Mouse (Mus musculus) embryo, embryonic 9.5 days (tissue): ENCODE results near the gene Katnb1.

Experiments used
- DNase-seq: peaks from one replicate; pipeline ENCODE4 v3.0.0-alpha.2; 2017; ENCODE audit errors: extremely low spot score

Katnb1 gene

DNA sequence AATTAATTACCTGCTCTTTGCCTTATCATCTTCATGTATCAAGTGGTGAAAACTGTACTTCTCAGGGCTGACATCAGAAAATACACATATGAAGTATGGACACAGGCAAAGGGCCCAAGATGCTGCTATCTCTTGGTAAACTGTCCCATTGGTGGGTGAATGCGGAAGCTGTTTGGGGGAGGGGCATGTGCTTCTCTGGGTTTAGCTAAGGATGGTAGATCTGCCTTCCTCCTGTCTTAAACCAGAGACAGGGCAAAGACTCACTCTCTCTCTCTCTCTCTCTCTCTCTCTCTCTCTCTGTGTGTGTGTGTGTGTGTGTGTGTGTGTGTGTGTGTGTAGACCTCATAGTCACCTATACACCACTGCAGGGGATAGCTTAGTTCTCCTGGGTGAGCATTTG, 60.0 kb downstream of the Katnb1 start:
- DNase-seq = no peak

- DNase-seq = peak; percentile 50
These were observed 60.6 kb downstream of the Katnb1 start for GRCm38 (mm10) chr8:95141469-95142074.

DNA sequence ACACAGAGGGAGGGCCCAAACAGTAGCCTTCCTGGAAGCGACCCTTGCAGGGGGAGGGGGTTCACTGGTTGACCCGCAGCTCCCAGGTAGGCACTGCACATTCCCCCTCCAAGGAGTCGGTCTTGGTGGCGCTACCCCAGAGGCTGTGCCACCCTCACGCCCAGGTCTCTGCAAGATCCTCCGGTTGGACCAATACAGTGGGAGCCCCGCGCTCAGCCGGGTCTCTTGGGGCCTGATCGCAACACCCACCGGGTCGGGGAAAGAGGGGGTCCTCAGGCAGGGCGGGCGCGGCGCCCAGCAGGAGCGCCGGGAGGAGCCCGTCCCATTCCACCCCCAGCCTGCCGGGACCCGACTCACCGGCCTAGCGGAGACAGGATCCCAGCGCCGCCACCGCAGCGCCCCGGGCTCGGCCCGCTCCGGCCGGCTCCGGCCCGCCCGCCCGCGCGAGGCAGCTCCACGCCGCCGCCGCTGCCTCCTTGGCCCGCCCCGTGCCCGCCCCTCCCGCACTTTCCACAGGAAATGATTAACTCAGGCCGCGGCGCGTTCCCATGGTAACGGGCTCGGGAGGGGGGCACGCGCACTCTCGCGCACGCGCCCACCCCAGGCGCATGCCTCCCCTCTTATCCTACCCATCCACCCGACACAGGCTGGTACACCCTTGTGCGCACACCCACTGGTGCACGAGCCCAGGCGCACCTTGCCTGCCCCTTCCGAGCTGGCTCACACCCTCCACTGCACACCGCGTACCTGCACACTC, 61.3 kb downstream of the Katnb1 start:
- DNase-seq = peak; percentile 56

- peak; percentile 38 for DNase-seq
These were observed 62.2 kb downstream of the Katnb1 start for GRCm38 (mm10) chr8:95142985-95143804.

DNA sequence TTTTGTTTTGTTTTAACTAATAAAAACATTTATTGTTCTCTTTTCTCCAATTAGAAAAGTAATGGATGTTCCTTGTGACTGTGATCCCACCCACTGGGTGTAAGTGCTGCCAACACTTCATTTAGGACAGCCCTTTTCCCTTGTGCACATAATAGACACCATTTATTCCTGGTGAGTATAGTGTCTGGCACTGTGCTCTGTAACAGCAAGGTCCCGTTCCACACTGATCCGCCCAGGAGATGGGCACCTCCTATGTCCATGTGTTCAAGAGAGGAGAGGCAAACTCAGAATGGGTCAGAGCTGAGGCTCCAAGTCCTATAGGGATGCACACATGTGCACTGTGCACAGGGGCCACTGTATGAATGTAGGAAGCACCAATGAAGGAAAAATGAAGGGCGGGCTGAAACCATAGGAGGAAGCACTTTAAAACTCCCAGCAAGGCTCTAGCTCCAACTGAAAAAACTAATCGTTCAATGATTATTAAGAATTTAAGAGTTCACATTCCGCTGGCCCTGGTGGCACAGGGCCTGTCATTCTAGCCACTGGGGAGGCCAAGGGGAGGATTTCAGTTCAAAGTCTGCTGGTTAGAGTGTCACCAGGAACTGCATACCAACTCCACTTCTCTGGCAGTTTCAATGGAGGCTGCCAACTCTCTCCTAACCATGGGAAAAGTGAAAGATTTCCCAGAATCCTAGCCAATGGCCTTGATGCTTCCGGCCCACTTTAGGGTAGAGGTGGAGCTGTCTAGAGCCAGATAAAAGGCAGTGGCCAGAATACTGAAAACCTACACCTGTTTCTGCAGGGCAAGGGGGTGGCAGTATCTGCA, 63.0 kb downstream of the Katnb1 start:
- DNase-seq = no peak

GRCm38 (mm10) chr8:95144631-95145015, 63.6 kb downstream of the Katnb1 start:
- DNase-seq = no peak

- no peak for DNase-seq
These were observed 65.2 kb downstream of the Katnb1 start for GRCm38 (mm10) chr8:95146044-95146745.

DNA sequence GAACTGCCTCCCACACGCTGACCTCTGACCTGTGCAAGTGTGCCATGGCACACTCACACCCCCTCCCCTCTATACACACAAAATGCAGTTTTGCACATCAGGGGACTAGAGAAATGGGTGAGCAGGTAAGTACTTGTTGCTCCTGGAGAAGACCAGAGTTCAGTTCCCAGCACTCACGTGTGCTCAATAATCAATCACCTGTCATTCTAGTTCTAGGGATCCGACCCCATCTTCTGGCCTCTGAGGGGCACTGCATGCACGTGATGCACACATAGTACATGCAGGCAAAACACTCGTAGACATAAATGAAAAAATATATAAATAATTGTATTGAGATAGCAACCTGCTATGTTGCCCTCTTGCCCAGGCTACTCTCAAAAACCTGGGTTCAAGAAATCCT, 65.9 kb downstream of the Katnb1 start:
- no peak for DNase-seq

GRCm38 (mm10) chr8:95149426-95149825, 68.4 kb downstream of the Katnb1 start:
- DNase-seq = no peak

GRCm38 (mm10) chr8:95150608-95151007, 69.6 kb downstream of the Katnb1 start:
- no peak for DNase-seq
